Mouse (Mus musculus) heart, embryonic 13.5 days (tissue): ENCODE measurements around the gene Gm8439. TPM values are rescaled to one million over a fixed set of nuclear protein-coding genes. Genes with fewer than 3 reads are reported as not detected.
"Not testable (repeated sequence)": the region's sequence is repeated elsewhere in the genome, so short reads cannot be mapped to it uniquely, and the experiment has no call there.

Source experiments
- ATAC-seq: fragments of 200-750 bp; cut with Nextera tagmentation; 2 replicates; pipeline ENCODE4 v1.8.0; 2017; ENCODE audit warnings: moderate TSS enrichment; ENCODE audit not compliant: insufficient number of reproducible peaks, low FRiP score, low TSS enrichment; ENCODE audit errors: extremely low read depth
- H3K27ac ChIP-seq: fragments of 300-500 bp; sonication (generic); replicated peaks from 2 replicates; pipeline ENCODE4 v1.5.1; 2015; ENCODE audit warnings: moderate library complexity, mild to moderate bottlenecking, inconsistent platforms
- H3K27me3 ChIP-seq: fragments of 300-500 bp; sonication (generic); replicated peaks from 2 replicates; pipeline ENCODE4 v1.6.1; 2015; ENCODE audit warnings: mild to moderate bottlenecking, inconsistent platforms
- H3K36me3 ChIP-seq: fragments of 300-500 bp; sonication (generic); 2 replicates; pipeline ENCODE4 v1.6.1; 2015; ENCODE audit warnings: mild to moderate bottlenecking, inconsistent platforms
- H3K4me1 ChIP-seq: fragments of 300-500 bp; sonication (generic); 2 replicates; pipeline ENCODE4 v1.6.1; 2015; ENCODE audit warnings: inconsistent platforms
- H3K4me2 ChIP-seq: fragments of 300-500 bp; sonication (generic); 2 replicates; pipeline ENCODE4 v1.6.1; 2015; ENCODE audit warnings: inconsistent platforms, mild to moderate bottlenecking, moderate library complexity
- H3K4me3 ChIP-seq: fragments of 300-500 bp; sonication (generic); 2 replicates; pipeline ENCODE4 v1.5.1; 2015; ENCODE audit warnings: moderate library complexity, mild to moderate bottlenecking, inconsistent platforms
- H3K9ac ChIP-seq: fragments of 300-500 bp; sonication (generic); 2 replicates; pipeline ENCODE4 v1.6.1; 2015; ENCODE audit warnings: inconsistent platforms, mild to moderate bottlenecking, moderate library complexity
- H3K9me3 ChIP-seq: fragments of 300-500 bp; sonication (generic); 2 replicates; pipeline ENCODE4 v1.6.1; 2016; ENCODE audit warnings: inconsistent platforms
- WGBS: fragments of 180-500 bp; shearing (Covaris S2); methylation state at CpG from one replicate; pipeline ENCODE4 v1.1.7; 2015; ENCODE audit warnings: mixed read lengths; 5-methylcytosine and 5-hydroxymethylcytosine counted together
- polyA plus RNA-seq: library from polyadenylated mRNA; unstranded; fragments of >200 nt; fragmentation: Nextera tagmentation; extraction: Ambion mirVana; gene quantifications from 2 replicates; pipeline ENCODE4 v1.2.1, GENCODE M21; 2015

The Gm8439 gene
- polyA plus RNA-seq, 1 experiment from 2014 or later: 0.41 TPM

GRCm38 (mm10) chr4:120581711-120582110, 6.8 kb upstream of the Gm8439 start:
- Histone ChIP-seq H3K4me2 (no peak overlapping the region), H3K27me3 (peaks cover 10% of the 10 kb centered on the region), H3K4me1 (no peaks in the 10 kb centered on the region), H3K27ac (no peak overlapping the region), H3K4me3 (no peak overlapping the region), H3K9ac (no peak overlapping the region), H3K9me3 (no peaks in the 10 kb centered on the region), H3K36me3 (no peaks in the 10 kb centered on the region)
- WGBS: 81% methylated on average over 9 of the region's 9 CpGs
- ATAC-seq: no peak

GRCm38 (mm10) chr4:120586986-120587385, 1.6 kb upstream of the Gm8439 start:
- H3K4me2 ChIP-seq: no peak overlapping the region
- no peak overlapping the region for H3K9ac ChIP-seq
- 70% methylated on average over 1 of the region's 1 CpGs for WGBS
- peaks cover 35% of the 10 kb centered on the region for H3K27me3 ChIP-seq
- no peak overlapping the region for H3K27ac ChIP-seq
- H3K36me3 ChIP-seq: no peaks in the 10 kb centered on the region
- no peak overlapping the region for H3K4me3 ChIP-seq
- no peaks in the 10 kb centered on the region for H3K9me3 ChIP-seq
- peaks cover 17% of the 10 kb centered on the region for H3K4me1 ChIP-seq
- no peak for ATAC-seq

GRCm38 (mm10) chr4:120589070-120589469, 525 bp downstream of the Gm8439 start:
- H3K27me3 ChIP-seq: peaks cover 31% of the 10 kb centered on the region
- H3K27ac ChIP-seq: no peak overlapping the region
- no peak overlapping the region for H3K4me2 ChIP-seq
- no peak for ATAC-seq
- no peaks in the 10 kb centered on the region for H3K36me3 ChIP-seq
- no peak overlapping the region for H3K4me3 ChIP-seq
- H3K9ac ChIP-seq: no peak overlapping the region
- no peaks in the 10 kb centered on the region for H3K9me3 ChIP-seq
- WGBS: 27% methylated on average over 3 of the region's 3 CpGs
- peaks cover 17% of the 10 kb centered on the region for H3K4me1 ChIP-seq

GRCm38 (mm10) chr4:120589815-120590422, 1.4 kb downstream of the Gm8439 start:
- Histone ChIP-seq H3K27ac (0 out of 2 replicates have a peak overlapping the region, but pooled peaks have one; percentile 24), H3K4me1 (peaks cover 23% of the 10 kb centered on the region), H3K27me3 (peaks cover 31% of the 10 kb centered on the region), H3K4me3 (no peak overlapping the region), H3K4me2 (peak overlapping the region; percentile 42; the same call in 1 of the 2 replicates), H3K9ac (peak overlapping the region; percentile 73), H3K9me3 (no peaks in the 10 kb centered on the region), H3K36me3 (no peaks in the 10 kb centered on the region)
- ATAC-seq: no peak
- 31% methylated on average over 5 of the region's 5 CpGs for WGBS

- Histone ChIP-seq H3K4me1 (peaks cover 27% of the 10 kb centered on the region), H3K9ac (0 out of 2 replicates have a peak overlapping the region, but pooled peaks have one; percentile 6), H3K27ac (no peak overlapping the region), H3K4me2 (no peak overlapping the region), H3K9me3 (no peaks in the 10 kb centered on the region), H3K36me3 (no peaks in the 10 kb centered on the region), H3K27me3 (peaks cover 29% of the 10 kb centered on the region), H3K4me3 (no peak overlapping the region)
- 73% methylated on average over 4 of the region's 4 CpGs for WGBS
- ATAC-seq: no peak
Observed at GRCm38 (mm10) chr4:120590973-120591372, 2.4 kb downstream of the Gm8439 start.

GRCm38 (mm10) chr4:120596210-120596609, 7.7 kb downstream of the Gm8439 start:
- H3K9ac ChIP-seq, H3K36me3 ChIP-seq, H3K27ac ChIP-seq, H3K4me3 ChIP-seq, H3K9me3 ChIP-seq, ATAC-seq, H3K27me3 ChIP-seq, H3K4me2 ChIP-seq: not testable (repeated sequence)
- H3K4me1 ChIP-seq: peaks cover 12% of the 10 kb centered on the region
- WGBS: 74% methylated on average over 1 of the region's 1 CpGs

- Histone ChIP-seq H3K4me1 (peaks cover 10% of the 10 kb centered on the region), H3K27ac (no peak overlapping the region), H3K36me3 (no peaks in the 10 kb centered on the region), H3K9me3 (no peaks in the 10 kb centered on the region), H3K27me3 (no peaks in the 10 kb centered on the region), H3K4me2 (no peak overlapping the region), H3K9ac (no peak overlapping the region), H3K4me3 (no peak overlapping the region)
- no peak for ATAC-seq
- 24% methylated on average over 2 of the region's 2 CpGs for WGBS
Observed at GRCm38 (mm10) chr4:120598922-120599321, 10.4 kb downstream of the Gm8439 start.

GRCm38 (mm10) chr4:120601774-120602173, 13.2 kb downstream of the Gm8439 start:
- no peak for ATAC-seq
- Histone ChIP-seq H3K27ac (no peak overlapping the region), H3K4me1 (no peaks in the 10 kb centered on the region), H3K36me3 (no peaks in the 10 kb centered on the region), H3K9ac (no peak overlapping the region), H3K4me3 (no peak overlapping the region), H3K27me3 (no peaks in the 10 kb centered on the region), H3K4me2 (no peak overlapping the region), H3K9me3 (no peaks in the 10 kb centered on the region)
- 69% methylated on average over 1 of the region's 1 CpGs for WGBS

- H3K4me1 ChIP-seq: no peaks in the 10 kb centered on the region
- H3K27me3 ChIP-seq: no peaks in the 10 kb centered on the region
- no peak overlapping the region for H3K4me2 ChIP-seq
- no peaks in the 10 kb centered on the region for H3K9me3 ChIP-seq
- no peak overlapping the region for H3K27ac ChIP-seq
- H3K4me3 ChIP-seq: no peak overlapping the region
- WGBS: 66% methylated on average over 3 of the region's 3 CpGs
- no peak overlapping the region for H3K9ac ChIP-seq
- no peaks in the 10 kb centered on the region for H3K36me3 ChIP-seq
- no peak for ATAC-seq
Observed at GRCm38 (mm10) chr4:120602669-120603068, 14.1 kb downstream of the Gm8439 start.

- no peaks in the 10 kb centered on the region for H3K9me3 ChIP-seq
- no peak overlapping the region for H3K27ac ChIP-seq
- 66% methylated on average over 3 of the region's 3 CpGs for WGBS
- no peak overlapping the region for H3K9ac ChIP-seq
- ATAC-seq: no peak
- H3K4me2 ChIP-seq: no peak overlapping the region
- H3K36me3 ChIP-seq: no peaks in the 10 kb centered on the region
- peaks cover 27% of the 10 kb centered on the region for H3K4me1 ChIP-seq
- no peak overlapping the region for H3K4me3 ChIP-seq
- H3K27me3 ChIP-seq: no peaks in the 10 kb centered on the region
Observed at GRCm38 (mm10) chr4:120606941-120607340, 18.4 kb downstream of the Gm8439 start.

GRCm38 (mm10) chr4:120611005-120611404, 22.5 kb downstream of the Gm8439 start:
- H3K9ac ChIP-seq: no peak overlapping the region; the same call in 1 of the 2 replicates
- H3K4me2 ChIP-seq: no peak overlapping the region
- no peaks in the 10 kb centered on the region for H3K9me3 ChIP-seq
- peak overlapping the region; percentile 61 for H3K27ac ChIP-seq
- H3K36me3 ChIP-seq: no peaks in the 10 kb centered on the region
- H3K27me3 ChIP-seq: no peaks in the 10 kb centered on the region
- H3K4me1 ChIP-seq: peaks cover 58% of the 10 kb centered on the region
- 87% methylated on average over 3 of the region's 3 CpGs for WGBS
- no peak overlapping the region for H3K4me3 ChIP-seq
- no peak for ATAC-seq
